Mouse (Mus musculus) T-helper 2 cell (primary cell): ENCODE data around the gene Slain1.
"Not testable (repeated sequence)": the region's sequence is repeated elsewhere in the genome, so short reads cannot be mapped to it uniquely, and the experiment has no call there.

Source experiments
- in situ Hi-C: fragments of 300-600 bp; cut with MboI, MseI; formaldehyde crosslinking; loops from one replicate; pipeline ENCODE4 v1.15.1; 2025; ENCODE audit warnings: high pct_unique_total_duplicates

The Slain1 gene

DNA sequence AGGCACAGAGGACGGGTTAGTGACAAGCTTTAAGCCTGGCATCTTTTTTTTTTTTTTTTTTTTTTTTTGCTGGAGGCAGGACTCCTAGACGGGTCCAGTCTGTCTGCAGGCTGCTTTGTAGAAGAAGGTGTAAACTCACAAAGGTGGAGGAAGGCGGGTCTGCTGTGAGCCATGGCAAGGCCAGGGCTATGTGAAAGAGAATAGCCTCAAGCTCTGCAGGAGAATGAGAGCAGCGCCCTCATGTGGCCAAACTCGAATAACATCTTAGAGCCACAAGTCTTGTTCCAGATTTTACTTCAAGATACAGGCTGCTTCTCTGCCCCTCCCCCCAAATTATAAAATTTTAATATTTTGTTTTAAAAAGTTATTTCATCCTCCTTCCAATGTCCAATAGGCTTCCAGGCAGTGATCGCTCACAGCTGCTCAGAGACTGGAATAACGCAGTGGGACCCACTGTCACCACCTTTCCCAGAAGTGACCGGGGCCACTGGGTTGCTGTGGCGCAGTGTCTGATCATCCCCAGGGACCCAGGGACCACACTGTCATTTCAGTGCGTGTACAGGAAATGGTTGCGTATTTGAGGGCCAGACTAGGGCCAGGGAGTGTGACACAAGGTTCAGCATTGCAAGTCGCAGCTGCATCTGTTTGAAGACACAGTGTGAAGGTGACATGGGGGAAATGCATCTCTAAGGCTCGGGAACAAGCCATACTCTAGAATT lies 70.8 kb downstream of the Slain1 start:
- in situ Hi-C loops: loop anchor here (10.0 kb wide), 1 partner anchor 194 kb away; no protein-coding TSS in a partner anchor

DNA sequence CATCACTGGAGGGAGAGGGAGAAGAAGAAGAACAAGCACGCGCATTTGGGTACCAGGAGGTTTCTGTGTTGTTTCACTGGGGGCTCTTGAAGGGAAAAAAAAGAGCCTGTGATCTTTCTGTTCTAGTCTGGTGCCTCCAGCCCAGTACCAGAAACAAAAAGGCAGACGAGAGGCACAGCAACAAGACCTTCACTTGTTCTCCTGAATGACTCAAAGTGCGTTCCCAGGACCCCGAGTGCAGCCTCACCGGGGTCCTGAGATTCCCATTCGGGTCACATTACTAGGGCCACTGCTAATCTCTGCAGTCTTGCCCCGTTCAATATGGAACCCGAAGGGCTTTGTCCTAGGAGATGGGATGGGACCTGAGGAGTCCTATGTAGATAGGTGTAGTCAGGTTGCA lies 73.3 kb downstream of the Slain1 start:
- in situ Hi-C loops: loop anchor here (10.0 kb wide), 1 partner anchor 191 kb away; no protein-coding TSS in a partner anchor

- in situ Hi-C loops: loop anchor here (10.0 kb wide), 1 partner anchor 191 kb away; no protein-coding TSS in a partner anchor
These were observed 73.8 kb downstream of the Slain1 start for GRCm38 (mm10) chr14:103723841-103724240.

DNA sequence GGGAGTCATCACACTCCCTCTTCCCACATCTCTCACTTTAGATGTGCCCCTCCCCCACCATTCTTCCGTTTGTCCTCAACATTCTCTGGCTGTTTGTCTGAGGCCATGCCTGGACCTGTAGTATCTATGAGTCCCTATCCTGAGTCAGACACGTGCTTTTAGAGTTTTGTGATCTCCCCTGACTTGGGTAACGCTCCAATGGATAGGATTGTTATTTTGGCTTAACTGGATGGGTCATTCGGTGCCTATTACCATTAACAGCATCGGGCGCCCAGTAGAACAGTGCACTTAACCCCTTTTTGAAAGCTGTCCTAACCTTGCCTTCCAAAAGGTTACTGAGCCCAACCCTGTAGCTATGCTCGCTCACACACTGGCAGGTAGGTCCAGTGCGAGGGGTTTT lies 78.5 kb downstream of the Slain1 start:
- in situ Hi-C loops: loop anchor here (5.0 to 25.0 kb wide), 3 partner anchors 186 to 1084 kb away; no protein-coding TSS in a partner anchor

DNA sequence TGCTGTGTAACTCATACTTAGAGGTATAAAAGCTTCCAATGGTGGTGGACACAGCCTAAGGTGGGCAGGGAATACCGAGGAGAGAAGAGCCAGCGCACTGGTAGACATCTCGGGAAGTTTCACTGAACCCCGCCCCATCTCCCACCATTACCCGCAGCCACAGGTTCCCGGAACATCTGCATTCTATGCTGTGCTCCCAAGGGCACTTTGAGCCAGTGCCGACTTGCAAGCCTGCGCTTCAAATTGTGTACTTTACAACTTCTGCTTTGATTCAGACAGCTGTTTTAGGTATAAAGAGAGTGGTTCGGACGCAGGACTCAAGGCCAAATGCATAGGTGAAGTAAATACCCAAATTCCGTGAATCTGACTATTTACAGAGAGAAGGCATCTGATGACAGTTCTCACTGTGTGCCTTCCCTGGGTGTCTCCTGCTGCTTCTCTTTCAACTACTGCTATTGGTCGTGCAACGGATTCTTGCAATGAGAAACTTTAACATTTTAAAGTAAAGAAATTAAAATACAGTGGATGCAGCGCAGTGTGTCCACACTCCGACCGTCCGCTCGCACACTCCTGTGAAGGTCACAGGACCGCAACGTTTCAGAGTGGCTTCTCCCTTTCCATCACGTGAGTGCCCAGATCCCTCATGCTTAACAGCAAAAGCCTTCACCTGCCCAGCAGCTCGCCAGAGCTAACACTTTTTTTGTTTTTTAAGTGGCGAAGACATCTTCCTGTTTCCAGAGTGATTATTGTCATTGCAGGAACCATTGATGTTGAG lies 79.1 kb downstream of the Slain1 start:
- in situ Hi-C loops: loop anchor here (5.0 to 25.0 kb wide), 3 partner anchors 186 to 1083 kb away; no protein-coding TSS in a partner anchor

GRCm38 (mm10) chr14:103729760-103730367 lies 79.8 kb downstream of the Slain1 start:
- in situ Hi-C loops: loop anchor here (5.0 to 25.0 kb wide), 3 partner anchors 185 to 1082 kb away; no protein-coding TSS in a partner anchor

GRCm38 (mm10) chr14:103732626-103733025 lies 82.6 kb downstream of the Slain1 start:
- in situ Hi-C loops: loop anchor here (25.0 kb wide), 1 partner anchor 1080 kb away; no protein-coding TSS in a partner anchor

- in situ Hi-C loops: loop anchor here (25.0 kb wide), 1 partner anchor 1071 kb away; no protein-coding TSS in a partner anchor
These were observed 91.2 kb downstream of the Slain1 start for GRCm38 (mm10) chr14:103741216-103741615.

GRCm38 (mm10) chr14:103742150-103742549 lies 92.1 kb downstream of the Slain1 start:
- in situ Hi-C loops: loop anchor here (25.0 kb wide), 1 partner anchor 1070 kb away; no protein-coding TSS in a partner anchor

GRCm38 (mm10) chr14:103747345-103747744 lies 97.3 kb downstream of the Slain1 start:
- in situ Hi-C loops: loop anchor here (25.0 kb wide), 1 partner anchor 1065 kb away; no protein-coding TSS in a partner anchor

DNA sequence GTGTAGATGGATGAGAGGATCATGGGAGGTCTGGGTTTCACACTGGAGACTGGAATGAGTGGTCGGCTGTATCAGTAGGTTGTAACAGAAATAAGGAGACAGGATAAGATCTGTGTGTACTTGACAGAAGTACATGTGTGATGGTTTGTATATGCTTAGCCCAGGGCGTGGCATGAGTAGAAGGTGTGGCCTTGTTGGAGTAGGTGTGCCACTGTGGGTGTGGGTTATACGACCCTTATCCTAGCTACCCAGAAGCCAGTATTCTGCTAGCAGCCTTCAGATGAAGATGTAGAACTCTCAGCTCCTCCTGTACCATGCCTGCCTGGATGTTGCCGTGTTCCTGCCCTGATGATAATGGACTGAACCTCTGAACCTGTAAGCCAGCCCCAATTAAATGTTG lies 100.6 kb downstream of the Slain1 start:
- in situ Hi-C loops: not testable (repeated sequence)

DNA sequence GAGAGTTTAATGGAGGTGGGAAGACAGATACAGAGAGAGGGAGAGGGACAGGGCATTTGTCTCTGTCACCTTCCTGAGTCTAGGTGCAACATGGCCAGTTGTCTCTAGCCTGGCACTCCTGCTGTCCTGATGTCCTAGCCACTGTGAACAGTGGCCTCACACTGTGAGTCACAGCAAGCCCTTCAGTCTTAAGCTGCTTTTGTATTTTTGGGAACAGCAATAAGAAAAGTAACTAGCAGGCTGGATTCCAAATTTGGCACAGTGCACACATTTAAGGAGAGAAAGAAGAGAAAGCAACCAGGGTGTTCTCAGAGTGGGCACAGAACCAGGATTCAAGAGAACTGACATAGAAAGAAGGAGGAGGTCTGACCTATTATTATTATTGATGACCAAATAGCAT lies 101.4 kb downstream of the Slain1 start:
- in situ Hi-C loops: no loop called here

- in situ Hi-C loops: no loop called here
These were observed 102.7 kb downstream of the Slain1 start for GRCm38 (mm10) chr14:103752773-103753172.

DNA sequence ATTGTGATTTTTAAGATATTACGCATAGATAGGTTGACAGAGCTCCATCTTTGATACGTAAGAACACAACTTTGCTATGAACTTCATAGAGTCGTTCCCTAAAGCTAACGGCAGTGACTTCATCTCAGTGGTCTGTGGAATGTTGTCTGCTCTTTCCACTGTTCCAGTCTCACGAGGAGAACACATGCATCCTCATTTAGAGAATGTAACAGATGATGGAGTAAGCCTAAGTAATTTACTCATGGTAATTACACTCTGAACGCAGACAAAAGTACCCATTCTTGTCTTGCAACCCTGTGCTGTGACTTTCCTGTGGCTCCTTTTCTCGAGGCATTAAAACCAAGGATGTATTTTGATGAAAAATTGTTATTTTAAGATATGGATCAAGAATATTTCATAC lies 104.0 kb downstream of the Slain1 start:
- in situ Hi-C loops: no loop called here

DNA sequence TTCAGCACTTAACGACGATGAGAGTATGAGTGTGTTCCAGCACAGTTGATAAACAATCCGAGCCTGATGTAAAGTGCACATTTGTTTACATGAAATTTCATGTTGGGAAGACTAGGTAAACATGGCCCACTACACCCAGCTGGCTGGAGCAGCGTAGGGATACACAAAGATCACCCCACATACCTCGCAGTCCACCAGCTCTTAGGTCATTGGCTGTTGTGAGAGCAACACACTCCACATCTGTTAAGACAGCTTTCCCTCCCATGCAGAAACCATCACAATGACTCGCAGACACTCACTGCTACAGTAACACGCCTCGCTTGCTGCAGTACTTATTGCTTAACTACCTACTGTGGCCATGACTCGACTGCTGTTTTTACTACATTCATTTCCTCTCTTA lies 104.4 kb downstream of the Slain1 start:
- in situ Hi-C loops: no loop called here
